Mouse (Mus musculus) embryonic facial prominence, embryonic 11.5 days (tissue): ENCODE results near the gene Cul4a. TPM values are rescaled to one million over a fixed set of nuclear protein-coding genes. Genes with fewer than 3 reads are reported as not detected.

Source experiments
- ATAC-seq: fragments of 200-750 bp; cut with Nextera tagmentation; replicated peaks from 2 replicates; pipeline ENCODE4 v1.8.0; 2017; ENCODE audit warnings: low read depth; ENCODE audit not compliant: insufficient number of reproducible peaks, low FRiP score, low TSS enrichment
- DNase-seq: peaks from one replicate; pipeline ENCODE4 v3.0.0-alpha.2; 2015; ENCODE audit warnings: low spot score
- H3K27ac ChIP-seq: fragments of 300-500 bp; sonication (generic); replicated peaks from 2 replicates; pipeline ENCODE4 v1.5.1; 2014; ENCODE audit warnings: mild to moderate bottlenecking, low read depth, low read length, control low read depth
- H3K27me3 ChIP-seq: fragments of 300-500 bp; sonication (generic); 2 replicates; pipeline ENCODE4 v1.6.1; 2014; ENCODE audit warnings: mild to moderate bottlenecking, low read length, moderate library complexity, mixed read lengths; ENCODE audit not compliant: control insufficient read depth, insufficient read depth
- H3K36me3 ChIP-seq: fragments of 300-500 bp; sonication (generic); replicated peaks from 2 replicates; pipeline ENCODE4 v1.6.1; 2014; ENCODE audit warnings: low read depth, mild to moderate bottlenecking, low read length, moderate library complexity, mixed read lengths; ENCODE audit not compliant: control insufficient read depth, insufficient read depth
- H3K4me1 ChIP-seq: fragments of 300-500 bp; sonication (generic); 2 replicates; pipeline ENCODE4 v1.6.1; 2014; ENCODE audit warnings: low read length, mixed read lengths; ENCODE audit not compliant: control insufficient read depth, insufficient read depth
- H3K4me2 ChIP-seq: fragments of 300-500 bp; sonication (generic); 2 replicates; pipeline ENCODE4 v1.6.1; 2014; ENCODE audit warnings: low read depth, mild to moderate bottlenecking, control low read depth, low read length, moderate library complexity
- H3K4me3 ChIP-seq: fragments of 300-500 bp; sonication (generic); 2 replicates; pipeline ENCODE4 v1.5.1; 2014; ENCODE audit warnings: low read depth, low read length, control low read depth
- H3K9ac ChIP-seq: fragments of 300-500 bp; sonication (generic); replicated peaks from 2 replicates; pipeline ENCODE4 v1.6.1; 2014; ENCODE audit warnings: mild to moderate bottlenecking, control low read depth, low read length
- H3K9me3 ChIP-seq: fragments of 300-500 bp; sonication (generic); replicated peaks from 2 replicates; pipeline ENCODE4 v1.6.1; 2016; ENCODE audit warnings: mild to moderate bottlenecking, low read length, inconsistent platforms, mixed read lengths; ENCODE audit not compliant: control insufficient read depth
- WGBS: fragments of 180-500 bp; shearing (Covaris S2); extraction: QIAGEN DNeasy Blood & Tissue Kit; methylation state at CpG from one replicate; pipeline ENCODE4 v1.1.7; 2014; 5-methylcytosine and 5-hydroxymethylcytosine counted together
- polyA plus RNA-seq: library from polyadenylated mRNA; unstranded; fragments of >200 nt; fragmentation: Nextera tagmentation; extraction: Ambion mirVana; gene quantifications from 2 replicates; pipeline ENCODE4 v1.2.1, GENCODE M21; 2014

Gene Cul4a
- polyA plus RNA-seq, 1 experiment from 2014 or later: 114 TPM

GRCm38 (mm10) chr8:13177173-13177852 lies 71.9 kb downstream of the Cul4a start:
- no peaks in the 10 kb centered on the region for H3K4me1 ChIP-seq
- H3K4me3 ChIP-seq: no peak overlapping the region
- no peak for ATAC-seq
- H3K9ac ChIP-seq: no peak overlapping the region
- DNase-seq: no peak
- H3K9me3 ChIP-seq: no peaks in the 10 kb centered on the region
- H3K27ac ChIP-seq: no peak overlapping the region
- H3K4me2 ChIP-seq: no peak overlapping the region
- peaks cover 2% of the 10 kb centered on the region; the same call in 1 of the 2 replicates for H3K36me3 ChIP-seq
- 93% methylated on average over 7 of the region's 7 CpGs for WGBS
- H3K27me3 ChIP-seq: no peaks in the 10 kb centered on the region

GRCm38 (mm10) chr8:13178137-13178536 lies 72.7 kb downstream of the Cul4a start:
- Histone ChIP-seq H3K4me2 (no peak overlapping the region), H3K9ac (no peak overlapping the region), H3K27me3 (no peaks in the 10 kb centered on the region), H3K4me3 (no peak overlapping the region), H3K9me3 (no peaks in the 10 kb centered on the region), H3K36me3 (peaks cover 2% of the 10 kb centered on the region; the same call in 1 of the 2 replicates), H3K4me1 (no peaks in the 10 kb centered on the region), H3K27ac (no peak overlapping the region)
- ATAC-seq (no peak), DNase-seq (no peak)
- WGBS: 92% methylated on average over 5 of the region's 5 CpGs

- DNase-seq (no peak), ATAC-seq (no peak)
- no peaks in the 10 kb centered on the region for H3K4me1 ChIP-seq
- no peaks in the 10 kb centered on the region; the same call in 1 of the 2 replicates for H3K36me3 ChIP-seq
- H3K9ac ChIP-seq: no peak overlapping the region
- no peak overlapping the region for H3K4me2 ChIP-seq
- no peaks in the 10 kb centered on the region for H3K9me3 ChIP-seq
- 75% methylated on average over 6 of the region's 6 CpGs for WGBS
- no peak overlapping the region for H3K4me3 ChIP-seq
- H3K27ac ChIP-seq: no peak overlapping the region
- no peaks in the 10 kb centered on the region for H3K27me3 ChIP-seq
Measured at GRCm38 (mm10) chr8:13179482-13179881, 74.1 kb downstream of the Cul4a start.

GRCm38 (mm10) chr8:13179948-13180347 lies 74.5 kb downstream of the Cul4a start:
- H3K36me3 ChIP-seq: no peaks in the 10 kb centered on the region; the same call in 1 of the 2 replicates
- WGBS: 80% methylated on average over 7 of the region's 7 CpGs

GRCm38 (mm10) chr8:13180408-13180807 lies 75.0 kb downstream of the Cul4a start:
- Histone ChIP-seq H3K9me3 (no peaks in the 10 kb centered on the region), H3K4me2 (no peak overlapping the region), H3K27ac (no peak overlapping the region), H3K9ac (no peak overlapping the region), H3K4me3 (no peak overlapping the region), H3K36me3 (no peaks in the 10 kb centered on the region; the same call in 1 of the 2 replicates), H3K4me1 (no peaks in the 10 kb centered on the region), H3K27me3 (no peaks in the 10 kb centered on the region)
- ATAC-seq: no peak
- no peak for DNase-seq
- WGBS: 81% methylated on average over 9 of the region's 9 CpGs

More at GRCm38 (mm10) chr8:13179948-13180347, 74.5 kb downstream of the Cul4a start:
- no peak overlapping the region for H3K4me3 ChIP-seq
- no peak overlapping the region for H3K9ac ChIP-seq
- no peak overlapping the region for H3K27ac ChIP-seq
- DNase-seq (no peak), ATAC-seq (no peak)
- no peak overlapping the region for H3K4me2 ChIP-seq
- no peaks in the 10 kb centered on the region for H3K4me1 ChIP-seq
- H3K27me3 ChIP-seq: no peaks in the 10 kb centered on the region
- no peaks in the 10 kb centered on the region for H3K9me3 ChIP-seq

- Histone ChIP-seq H3K4me3 (no peak overlapping the region), H3K36me3 (no peaks in the 10 kb centered on the region; the same call in 1 of the 2 replicates), H3K27me3 (no peaks in the 10 kb centered on the region), H3K27ac (no peak overlapping the region), H3K9ac (no peak overlapping the region), H3K4me2 (no peak overlapping the region), H3K9me3 (no peaks in the 10 kb centered on the region), H3K4me1 (no peaks in the 10 kb centered on the region)
- WGBS: 80% methylated on average over 18 of the region's 18 CpGs
- DNase-seq (no peak), ATAC-seq (no peak)
Measured at GRCm38 (mm10) chr8:13180911-13181690, 75.7 kb downstream of the Cul4a start.

DNA sequence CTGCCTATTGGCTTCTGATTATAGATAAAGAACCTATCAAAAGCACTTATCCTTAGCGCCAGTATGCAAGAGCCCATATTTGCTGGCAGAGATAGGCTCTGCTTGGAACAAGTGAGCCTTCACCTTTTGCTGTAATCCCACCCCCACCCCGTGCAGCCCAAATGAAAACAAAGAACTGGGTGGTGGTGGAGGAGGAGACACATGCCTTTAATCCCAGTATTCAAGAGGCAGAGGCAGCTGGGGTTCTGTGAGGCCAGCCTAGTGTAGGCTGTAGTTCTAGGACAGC lies 76.2 kb downstream of the Cul4a start:
- ATAC-seq (no peak), DNase-seq (no peak)
- Histone ChIP-seq H3K36me3 (no peaks in the 10 kb centered on the region; the same call in 1 of the 2 replicates), H3K9ac (no peak overlapping the region), H3K27me3 (no peaks in the 10 kb centered on the region), H3K4me3 (no peak overlapping the region), H3K27ac (no peak overlapping the region), H3K9me3 (no peaks in the 10 kb centered on the region), H3K4me1 (no peaks in the 10 kb centered on the region), H3K4me2 (no peak overlapping the region)
- WGBS: 56% methylated on average over 2 of the region's 2 CpGs

GRCm38 (mm10) chr8:13186819-13187218 lies 81.4 kb downstream of the Cul4a start:
- no peak for DNase-seq
- no peaks in the 10 kb centered on the region for H3K9me3 ChIP-seq
- no peaks in the 10 kb centered on the region for H3K27me3 ChIP-seq
- H3K4me1 ChIP-seq: no peaks in the 10 kb centered on the region
- H3K36me3 ChIP-seq: no peaks in the 10 kb centered on the region; the same call in 1 of the 2 replicates
- no peak overlapping the region for H3K4me2 ChIP-seq
- WGBS: 79% methylated on average over 8 of the region's 8 CpGs
- no peak overlapping the region for H3K4me3 ChIP-seq
- H3K9ac ChIP-seq: no peak overlapping the region
- H3K27ac ChIP-seq: no peak overlapping the region
- no peak for ATAC-seq
